Mouse (Mus musculus) MEL-GATA-1-ER (cell line): ENCODE data around the gene Igfbp5.

Experiments used
- DNase-seq: peaks from one replicate; pipeline ENCODE4 v3.0.0-alpha.2; 2012; ENCODE audit warnings: low read depth; ENCODE audit errors: extremely low read depth

Gene Igfbp5

DNA sequence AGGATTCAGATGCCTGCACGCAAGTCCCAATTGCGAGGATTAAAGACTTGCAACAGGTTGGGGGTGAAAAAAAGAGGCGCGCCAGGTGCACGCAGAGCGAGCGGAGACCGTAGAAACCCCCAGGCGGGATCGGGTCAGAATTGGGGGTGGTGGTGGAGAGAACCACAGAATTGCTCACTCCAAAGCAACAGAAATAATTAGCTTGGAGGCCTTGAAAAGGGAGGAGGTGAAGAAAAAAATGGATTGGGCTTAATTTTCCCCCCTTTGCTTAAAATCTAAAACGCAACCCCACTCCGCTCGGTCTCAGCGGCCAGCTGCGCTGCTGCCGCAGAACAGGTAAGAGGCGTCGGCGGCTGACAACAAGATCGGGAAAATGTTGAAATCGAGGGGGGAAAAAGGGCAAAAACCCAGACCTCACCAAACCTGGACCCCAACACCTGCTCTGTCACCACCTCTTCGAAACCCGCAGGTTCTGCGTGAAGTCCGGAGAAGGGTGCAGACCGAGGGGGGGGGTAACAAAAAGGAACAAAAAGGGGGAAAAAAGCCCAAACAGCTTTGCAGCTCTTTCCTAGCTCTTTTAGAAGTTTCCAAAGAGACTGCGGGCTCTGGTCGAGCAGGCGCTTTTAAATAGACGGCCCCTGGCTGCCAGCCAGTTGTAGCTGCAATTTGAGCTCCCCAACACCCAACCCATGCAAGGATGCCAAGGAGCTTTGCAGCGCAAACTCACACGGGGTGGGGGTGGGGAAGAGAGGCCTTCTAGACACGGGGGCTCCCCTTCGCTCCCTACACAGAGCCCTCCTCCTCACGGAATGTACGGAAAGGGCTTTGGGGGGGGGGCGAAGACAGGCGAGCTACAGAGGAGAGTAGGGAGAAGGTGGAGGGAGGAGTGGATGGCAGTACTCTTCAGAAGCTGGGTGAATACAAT, at the start of gene Igfbp5:
Gene Igfbp5, minus strand, starts transcription at position 598 of the 925 bp plus-strand sequence.
- DNase-seq: no peak

DNA sequence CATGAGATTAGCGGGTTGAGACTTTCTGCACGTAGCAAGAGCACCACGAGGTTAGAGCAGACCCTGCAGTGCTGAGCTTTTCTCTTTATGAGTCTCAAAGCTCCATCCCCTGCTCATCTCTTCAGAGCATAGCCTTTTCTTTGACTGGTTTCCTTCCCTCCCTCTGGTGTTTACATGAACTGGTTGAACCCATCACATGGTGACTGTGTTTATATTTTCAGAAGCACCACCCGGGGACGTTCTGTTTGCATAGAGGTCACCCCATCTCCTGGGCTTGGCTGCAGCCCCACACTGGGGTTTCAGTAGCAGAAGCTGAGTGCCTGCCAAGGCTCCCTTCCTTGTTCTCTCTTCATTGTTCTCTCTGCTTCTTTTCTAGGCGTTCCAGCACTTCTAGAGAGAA, 40.1 kb upstream of the Igfbp5 start:
- DNase-seq: no peak

DNA sequence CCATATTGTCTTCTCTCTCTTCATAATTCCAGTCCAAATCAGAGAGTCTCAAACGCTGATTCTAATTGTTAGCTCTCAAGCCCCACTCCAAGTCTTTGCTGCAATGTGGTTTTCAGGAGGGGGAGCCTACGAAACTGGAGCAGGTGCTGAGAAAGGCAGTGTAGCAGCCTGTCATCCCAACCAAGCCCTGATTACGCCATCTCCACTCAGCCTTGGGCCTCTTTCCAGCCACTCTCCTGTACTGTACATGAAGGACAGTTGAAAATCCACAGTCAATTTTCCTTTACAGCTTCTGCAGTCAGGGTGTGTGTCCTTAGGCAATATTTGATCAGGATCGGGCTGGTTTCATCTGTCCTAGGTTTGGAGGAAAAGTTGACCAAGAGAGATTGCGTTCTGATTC, 38.4 kb upstream of the Igfbp5 start:
- no peak for DNase-seq

DNA sequence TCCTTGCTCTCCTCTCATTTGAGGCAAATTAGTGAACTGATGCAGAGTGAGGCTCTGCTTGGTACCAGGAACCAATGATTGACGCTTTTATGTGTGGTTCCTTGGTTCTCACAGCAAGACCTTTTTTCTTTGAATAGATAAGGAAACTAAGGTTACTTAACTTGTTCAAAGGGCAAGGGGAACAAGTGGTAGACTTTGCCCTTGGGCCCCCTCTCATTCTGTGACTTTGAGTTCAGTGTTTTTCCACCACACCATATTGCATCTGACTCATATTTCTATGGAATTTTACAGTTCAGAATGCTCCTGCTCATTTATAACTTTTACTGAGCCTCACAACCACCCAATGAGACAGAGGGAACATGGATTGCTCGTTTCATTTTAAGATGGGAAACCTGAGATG, 21.1 kb upstream of the Igfbp5 start:
- DNase-seq: no peak

GRCm38 (mm10) chr1:72887910-72888309, 13.2 kb upstream of the Igfbp5 start:
- DNase-seq: no peak

DNA sequence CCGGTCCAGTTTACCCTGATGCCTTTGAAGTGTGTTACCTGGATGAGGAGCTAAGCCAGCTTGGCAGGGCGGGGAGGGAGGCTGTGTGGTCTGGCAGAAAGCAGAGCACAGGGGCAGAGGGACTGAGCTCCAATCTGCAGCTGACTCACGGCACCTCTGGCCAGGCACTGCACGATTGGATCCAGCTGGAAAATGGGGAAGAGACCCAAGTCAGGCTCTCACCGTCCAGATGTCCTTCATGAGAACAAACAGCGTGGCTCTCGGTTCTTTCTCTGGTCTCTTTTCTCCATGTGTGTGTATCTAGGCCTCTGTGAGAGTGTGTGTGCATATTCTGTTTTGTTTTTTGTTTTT, 11.1 kb upstream of the Igfbp5 start:
- DNase-seq: no peak

DNA sequence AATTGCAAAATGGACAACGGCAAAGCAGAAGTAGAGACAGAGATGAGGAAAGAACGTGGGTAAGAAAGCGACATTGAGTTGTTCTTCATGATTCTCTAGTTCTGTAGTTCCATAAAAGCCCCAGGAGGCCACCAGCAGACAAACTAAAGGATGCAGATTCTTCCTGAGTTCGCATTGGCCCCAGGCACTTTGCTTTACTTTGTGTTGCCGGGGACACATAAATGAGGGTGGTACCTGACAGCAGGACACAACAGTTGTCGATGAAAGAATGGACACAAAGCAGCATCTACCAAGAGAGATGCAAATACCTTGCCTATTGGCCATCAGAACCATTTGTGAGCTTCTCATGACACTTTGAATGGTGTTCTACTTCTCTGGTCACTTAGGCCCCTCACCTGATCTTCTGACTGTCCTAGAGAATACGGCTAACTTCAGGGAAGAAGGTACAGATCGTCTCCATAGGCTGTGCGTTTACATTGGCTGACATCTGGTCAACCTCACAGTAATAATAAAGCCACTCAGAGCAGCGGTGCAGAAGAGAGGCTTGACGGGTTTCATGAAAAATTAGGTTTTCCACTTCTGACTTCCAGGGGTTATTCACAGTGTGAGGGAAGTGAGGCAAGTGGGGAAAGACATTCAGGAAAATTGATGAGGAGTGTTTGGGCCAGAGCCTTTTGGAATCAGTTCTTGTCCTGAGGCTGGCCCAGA, 10.6 kb upstream of the Igfbp5 start:
- DNase-seq: no peak

- no peak for DNase-seq
Observed at GRCm38 (mm10) chr1:72879319-72879634, 4.6 kb upstream of the Igfbp5 start.

GRCm38 (mm10) chr1:72878473-72879318, 4.0 kb upstream of the Igfbp5 start:
- no peak for DNase-seq

DNA sequence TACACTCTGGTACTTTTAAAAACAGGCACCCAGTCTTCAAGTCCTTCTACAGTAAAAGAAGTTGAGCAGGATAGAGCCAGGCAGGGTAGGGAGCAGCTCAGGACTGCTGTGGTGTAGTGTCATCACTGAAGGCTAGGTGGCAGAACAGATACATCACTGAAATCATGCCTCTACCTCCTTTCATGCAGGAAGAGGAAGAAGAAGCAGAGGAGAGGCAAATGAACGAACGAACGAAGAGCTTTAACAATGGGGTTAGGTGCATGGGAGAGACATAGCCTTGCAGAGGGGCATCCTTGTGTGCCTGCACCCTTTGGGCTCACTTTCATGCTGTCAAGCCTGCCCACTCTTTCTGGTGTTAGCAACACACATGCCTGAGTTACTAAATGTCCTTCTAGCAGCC, 3.2 kb upstream of the Igfbp5 start:
- no peak for DNase-seq

DNA sequence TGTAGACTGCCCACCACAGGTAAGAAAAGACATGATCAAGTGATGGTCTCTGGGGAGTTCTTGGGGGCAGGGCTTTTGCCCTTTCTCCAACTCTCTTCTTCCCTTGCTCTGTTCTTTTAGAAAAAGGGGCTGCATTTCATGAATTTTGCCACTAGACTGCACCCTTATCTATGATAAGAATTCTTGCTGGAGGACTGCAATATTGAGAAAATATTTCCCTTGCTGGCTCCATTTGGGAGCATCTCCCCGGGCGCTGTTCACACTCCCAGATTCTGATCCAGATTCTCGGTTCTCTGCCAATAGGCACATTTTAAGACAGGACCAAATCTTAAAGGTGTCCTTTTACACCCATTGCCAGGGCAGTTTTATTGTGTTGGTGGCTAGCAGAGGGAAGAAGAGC, 1.4 kb upstream of the Igfbp5 start:
- no peak for DNase-seq

DNA sequence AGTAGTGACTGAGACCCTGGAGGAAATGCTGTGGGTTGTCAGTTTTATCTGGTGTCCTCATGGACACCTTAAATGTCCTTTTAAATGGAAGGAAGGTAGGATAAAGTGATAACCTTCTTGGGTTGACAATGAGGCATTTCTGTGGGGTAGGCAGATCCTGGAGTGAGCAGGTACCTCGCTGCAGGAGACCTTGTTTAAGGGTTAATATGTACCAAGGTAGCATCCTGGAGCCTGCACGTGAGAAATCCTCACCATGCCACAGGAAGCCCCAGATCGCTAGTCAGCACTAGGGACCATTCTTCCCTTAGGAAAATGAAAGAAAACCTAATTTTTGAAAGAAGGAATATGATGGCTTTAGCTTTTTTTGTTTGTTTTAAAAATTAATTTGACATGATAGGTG, 1.0 kb upstream of the Igfbp5 start:
- DNase-seq: no peak

GRCm38 (mm10) chr1:72873511-72874286, 985 bp downstream of the Igfbp5 start:
- DNase-seq: no peak

DNA sequence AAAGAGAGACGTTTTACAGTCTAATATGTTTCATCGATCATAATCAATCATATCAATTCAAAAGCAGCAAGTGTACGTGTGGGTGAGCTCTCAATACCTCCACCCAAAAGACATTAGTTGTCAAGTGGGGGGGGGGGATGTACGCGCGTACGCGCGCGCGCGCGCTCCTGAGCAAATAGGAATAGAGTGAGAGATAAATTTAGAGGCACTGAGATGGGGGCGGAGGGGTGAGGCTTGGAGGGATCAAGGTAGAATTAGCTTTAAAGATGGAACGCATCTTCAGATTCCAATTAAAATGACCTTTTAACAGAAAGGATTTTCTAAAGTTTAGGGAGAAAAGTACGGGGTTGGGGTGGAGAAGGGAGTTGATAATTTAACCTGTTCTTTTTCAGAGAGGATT, 1.6 kb downstream of the Igfbp5 start:
- DNase-seq: no peak

DNA sequence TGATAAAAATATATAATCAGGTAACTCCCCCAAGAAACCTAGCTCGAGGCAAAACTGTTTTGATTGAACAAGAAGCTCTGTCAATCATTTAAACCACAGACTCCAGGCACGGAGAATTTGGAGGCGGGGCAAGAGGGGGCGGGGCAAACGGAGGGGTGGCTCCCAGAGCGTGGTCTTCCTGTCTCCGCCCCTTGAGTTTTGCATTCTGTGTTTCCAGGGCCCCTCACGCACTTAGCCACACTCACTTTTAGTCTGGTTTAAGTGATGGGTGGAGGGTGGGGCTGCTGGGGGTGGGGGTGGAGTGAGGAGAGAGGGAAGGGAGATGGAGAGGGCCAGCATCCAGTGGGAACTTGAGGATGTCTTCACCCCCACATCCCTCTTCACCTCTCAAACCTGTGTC, 2.2 kb downstream of the Igfbp5 start:
- DNase-seq: peak; percentile 53

DNA sequence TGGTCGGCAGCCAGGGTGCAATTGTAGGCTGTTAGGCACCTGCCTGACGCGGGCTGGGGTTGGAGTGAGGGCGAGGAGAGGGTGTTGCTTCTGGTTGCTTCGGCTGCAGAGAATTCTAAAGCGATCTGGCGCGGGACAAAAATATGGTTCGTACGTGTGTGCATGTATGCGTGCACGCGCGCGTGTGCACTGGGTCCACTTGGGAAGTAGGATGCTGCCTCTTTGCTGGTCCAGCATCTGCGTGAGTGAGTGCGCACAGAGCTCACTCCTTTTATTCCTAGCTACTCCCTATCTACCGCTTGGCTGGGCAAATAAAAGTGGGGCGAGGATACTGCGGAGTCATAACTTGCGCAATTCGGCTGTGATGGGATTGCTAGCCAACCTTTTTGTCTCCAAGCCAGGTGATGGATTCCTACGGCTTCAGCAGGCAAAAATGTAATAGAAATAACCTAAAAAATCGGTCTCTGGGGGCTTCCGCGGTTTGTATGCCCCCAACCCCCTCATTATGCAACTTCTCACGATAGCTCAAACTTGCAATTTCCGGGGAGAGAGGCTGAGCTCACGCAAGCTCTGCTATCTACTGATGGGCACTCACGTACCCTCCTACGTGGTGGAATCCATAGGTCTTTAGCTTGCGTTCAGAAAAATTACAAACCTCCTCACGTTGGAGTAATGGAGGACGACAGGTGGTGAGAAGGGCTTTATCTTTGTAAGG, 2.8 kb downstream of the Igfbp5 start:
- DNase-seq: peak; percentile 41

GRCm38 (mm10) chr1:72871337-72871696, 3.4 kb downstream of the Igfbp5 start:
- DNase-seq: no peak

DNA sequence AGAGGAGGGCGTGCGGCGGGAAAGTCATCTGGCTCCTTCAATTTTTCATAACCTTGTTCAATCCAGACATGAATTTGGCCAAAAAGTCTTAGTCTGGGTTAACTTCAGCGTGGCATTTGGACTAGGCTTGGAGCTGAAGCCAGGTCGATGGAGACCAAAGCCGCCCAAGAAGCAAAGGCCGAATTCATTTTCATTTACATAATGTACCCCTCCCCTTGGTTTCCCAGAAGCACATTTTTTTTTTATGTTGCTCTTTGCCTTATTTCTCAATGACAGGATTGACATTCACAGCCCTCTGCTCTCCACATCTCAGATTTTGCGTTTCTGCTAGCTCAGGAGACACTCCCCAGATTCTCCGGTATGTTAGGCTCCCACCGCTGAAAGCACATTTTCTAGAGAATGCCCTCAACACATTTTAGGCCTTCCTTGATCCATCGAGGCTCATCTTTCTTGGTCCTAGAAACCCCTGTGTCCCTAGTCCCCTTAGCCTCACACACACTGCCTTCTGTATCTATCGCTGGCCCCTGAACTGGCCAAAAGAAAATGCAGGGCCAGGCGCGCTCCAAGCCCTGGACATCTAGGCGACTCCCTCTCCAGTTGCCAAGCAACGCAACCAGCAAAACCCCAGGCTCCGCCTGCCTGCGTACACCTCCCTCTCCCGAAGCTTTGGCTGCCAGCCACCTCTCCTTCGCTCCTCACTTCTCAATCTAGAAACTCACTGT, 3.9 kb downstream of the Igfbp5 start:
- DNase-seq: peak; percentile 65

DNA sequence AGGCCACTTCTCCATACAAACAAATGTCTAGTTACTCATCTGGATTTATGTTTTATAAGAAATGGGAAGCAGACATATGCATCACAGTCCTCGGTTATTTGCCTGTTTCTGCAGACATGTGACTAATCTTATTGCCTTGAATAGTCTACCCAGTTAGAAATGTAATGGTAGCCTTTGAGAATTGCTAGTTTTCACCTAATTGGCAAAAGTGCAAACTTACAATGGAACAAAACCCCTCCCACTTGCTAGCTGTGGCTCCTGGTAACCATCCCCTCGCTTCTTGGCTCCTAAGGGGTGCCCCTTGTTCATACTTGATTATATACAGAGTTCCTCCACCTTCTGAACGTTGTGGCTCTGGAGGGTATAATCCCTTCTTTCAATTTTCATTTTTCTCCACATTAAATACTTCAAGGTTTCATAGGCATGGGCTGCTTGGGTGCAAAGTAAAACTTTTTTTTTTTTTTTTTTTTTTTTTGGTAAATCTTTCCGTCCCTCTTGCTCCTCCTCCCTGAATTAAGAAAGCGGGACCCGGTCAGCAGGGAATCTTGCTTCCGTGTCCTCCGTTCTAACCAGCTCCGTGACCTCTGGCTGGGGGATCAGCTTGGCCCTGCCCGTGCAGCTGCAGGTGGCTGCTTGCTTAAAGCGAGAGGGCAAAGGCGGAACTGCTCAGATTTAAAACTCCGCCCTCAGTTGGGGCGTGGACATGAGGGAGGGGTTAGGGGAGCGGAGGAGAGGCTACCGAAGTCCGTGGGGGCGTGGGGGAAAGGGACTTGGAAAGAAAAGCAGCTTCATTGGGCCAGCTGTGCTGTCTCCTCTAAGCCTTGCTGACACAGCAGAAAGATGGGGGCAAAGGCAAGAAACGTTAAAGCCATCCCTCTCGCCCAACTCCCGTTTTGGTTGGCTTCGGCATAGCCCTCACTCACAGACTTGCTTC, 4.7 kb downstream of the Igfbp5 start:
- DNase-seq: peak; percentile 74
